Mouse (Mus musculus): ENCODE measurements around the gene Lrrn1. TPM values are rescaled to one million over a fixed set of nuclear protein-coding genes. Genes with fewer than 3 reads are reported as not detected.

Gene Lrrn1
- polyA plus RNA-seq, 1 experiment: not detected

GRCm38 (mm10) chr6:107536631-107537030, 7.1 kb downstream of the Lrrn1 start:
- TF ChIP-seq GATA1 (IDR thresholded peaks at IDR 0.05; ENCODE audit: low read length) (no peak), TAL1 (IDR thresholded peaks at IDR 0.05; ENCODE audit: low read length) (no peak)
- Histone ChIP-seq H3K27me3 (ENCODE audit: control insufficient read depth) (peaks cover 2% of the 10 kb centered on the region; the same call in 1 of the 2 replicates), H3K4me3 (replicated peaks) (no peak overlapping the region), H3K4me1 (ENCODE audit: control insufficient read depth) (no peaks in the 10 kb centered on the region), H3K36me3 (ENCODE audit: control insufficient read depth) (no peaks in the 10 kb centered on the region), H3K9me3 (ENCODE audit: control insufficient read depth, low read length) (no peaks in the 10 kb centered on the region)

DNA sequence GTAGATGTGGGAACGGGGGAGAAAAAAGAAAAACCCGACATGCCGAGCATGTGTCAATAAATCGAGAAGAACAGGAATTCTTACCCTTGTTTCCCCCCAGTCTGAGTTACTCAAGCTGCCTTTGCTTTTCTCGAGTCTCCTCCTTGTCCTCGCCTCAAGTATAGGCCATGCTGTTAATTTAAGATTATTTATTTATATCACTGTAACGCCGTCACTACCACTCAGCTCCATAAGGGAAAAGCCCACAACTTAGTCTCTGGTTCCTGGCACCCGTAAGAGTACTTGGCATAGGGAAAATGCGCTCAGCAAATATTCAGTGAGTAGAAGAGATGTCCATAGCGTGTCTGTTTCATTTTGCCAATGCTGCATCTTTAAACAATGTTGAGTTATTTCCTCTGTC, 11.7 kb downstream of the Lrrn1 start:
- Histone ChIP-seq H3K36me3 (ENCODE audit: control insufficient read depth) (no peaks in the 10 kb centered on the region), H3K27me3 (ENCODE audit: control insufficient read depth) (no peaks in the 10 kb centered on the region), H3K9me3 (ENCODE audit: control insufficient read depth, low read length) (peaks cover 3% of the 10 kb centered on the region; the same call in 1 of the 2 replicates), H3K4me1 (ENCODE audit: control insufficient read depth) (no peaks in the 10 kb centered on the region), H3K4me3 (replicated peaks) (no peak overlapping the region)
- TF ChIP-seq GATA1 (IDR thresholded peaks at IDR 0.05; ENCODE audit: low read length) (no peak), TAL1 (IDR thresholded peaks at IDR 0.05; ENCODE audit: low read length) (no peak)

- H3K4me3 ChIP-seq (replicated peaks): no peak overlapping the region
- H3K9me3 ChIP-seq (ENCODE audit: control insufficient read depth, low read length): peaks cover 3% of the 10 kb centered on the region; the same call in 1 of the 2 replicates
- H3K4me1 ChIP-seq (ENCODE audit: control insufficient read depth): no peaks in the 10 kb centered on the region
- no peaks in the 10 kb centered on the region for H3K27me3 ChIP-seq (ENCODE audit: control insufficient read depth)
- no peaks in the 10 kb centered on the region for H3K36me3 ChIP-seq (ENCODE audit: control insufficient read depth)
- no peak for TF ChIP-seq TAL1 (IDR thresholded peaks at IDR 0.05; ENCODE audit: low read length)
- no peak for TF ChIP-seq GATA1 (IDR thresholded peaks at IDR 0.05; ENCODE audit: low read length)
Measured at GRCm38 (mm10) chr6:107541918-107542317, 12.3 kb downstream of the Lrrn1 start.

GRCm38 (mm10) chr6:107546272-107546671, 16.7 kb downstream of the Lrrn1 start:
- Histone ChIP-seq H3K4me1 (ENCODE audit: control insufficient read depth) (no peaks in the 10 kb centered on the region), H3K4me3 (replicated peaks) (no peak overlapping the region), H3K36me3 (ENCODE audit: control insufficient read depth) (no peaks in the 10 kb centered on the region), H3K9me3 (ENCODE audit: control insufficient read depth, low read length) (peaks cover 3% of the 10 kb centered on the region; the same call in 1 of the 2 replicates), H3K27me3 (ENCODE audit: control insufficient read depth) (no peaks in the 10 kb centered on the region)
- no peak for TF ChIP-seq TAL1 (IDR thresholded peaks at IDR 0.05; ENCODE audit: low read length)
- TF ChIP-seq GATA1 (IDR thresholded peaks at IDR 0.05; ENCODE audit: low read length): no peak

DNA sequence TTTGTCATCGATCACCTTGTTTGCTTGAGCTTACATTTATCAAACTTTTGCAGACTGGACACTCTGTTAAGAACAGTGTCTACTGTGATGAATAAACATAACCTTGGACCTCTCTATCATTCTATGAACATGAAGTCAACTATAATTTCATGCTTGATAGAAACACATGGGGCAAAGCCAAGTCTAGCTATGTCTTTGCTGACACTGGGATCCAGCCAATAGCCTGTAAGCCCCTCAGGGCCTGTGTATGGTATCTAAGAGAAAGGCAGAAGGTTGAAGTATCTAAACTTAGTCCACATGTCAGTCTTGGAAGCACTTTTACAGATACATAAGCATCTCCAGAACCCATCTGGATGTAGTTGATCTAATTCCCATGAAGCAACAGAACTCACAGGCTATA, 22.9 kb downstream of the Lrrn1 start:
- H3K9me3 ChIP-seq (ENCODE audit: control insufficient read depth, low read length): peaks cover 6% of the 10 kb centered on the region
- H3K36me3 ChIP-seq (ENCODE audit: control insufficient read depth): no peaks in the 10 kb centered on the region
- TF ChIP-seq TAL1 (IDR thresholded peaks at IDR 0.05; ENCODE audit: low read length) (no peak), GATA1 (IDR thresholded peaks at IDR 0.05; ENCODE audit: low read length) (no peak)
- no peaks in the 10 kb centered on the region for H3K4me1 ChIP-seq (ENCODE audit: control insufficient read depth)
- H3K27me3 ChIP-seq (ENCODE audit: control insufficient read depth): no peaks in the 10 kb centered on the region
- no peak overlapping the region for H3K4me3 ChIP-seq (replicated peaks)

GRCm38 (mm10) chr6:107555364-107555763, 25.8 kb downstream of the Lrrn1 start:
- Histone ChIP-seq H3K4me3 (replicated peaks) (no peak overlapping the region), H3K4me1 (ENCODE audit: control insufficient read depth) (no peaks in the 10 kb centered on the region), H3K9me3 (ENCODE audit: control insufficient read depth, low read length) (peaks cover 6% of the 10 kb centered on the region), H3K27me3 (ENCODE audit: control insufficient read depth) (no peaks in the 10 kb centered on the region), H3K36me3 (ENCODE audit: control insufficient read depth) (no peaks in the 10 kb centered on the region)
- TF ChIP-seq GATA1 (IDR thresholded peaks at IDR 0.05; ENCODE audit: low read length): no peak
- TF ChIP-seq TAL1 (IDR thresholded peaks at IDR 0.05; ENCODE audit: low read length): no peak

GRCm38 (mm10) chr6:107556996-107557395, 27.4 kb downstream of the Lrrn1 start:
- H3K4me3 ChIP-seq (replicated peaks): no peak overlapping the region
- peaks cover 2% of the 10 kb centered on the region for H3K9me3 ChIP-seq (ENCODE audit: control insufficient read depth, low read length)
- H3K27me3 ChIP-seq (ENCODE audit: control insufficient read depth): no peaks in the 10 kb centered on the region
- TF ChIP-seq GATA1 (IDR thresholded peaks at IDR 0.05; ENCODE audit: low read length) (no peak), TAL1 (IDR thresholded peaks at IDR 0.05; ENCODE audit: low read length) (no peak)
- no peaks in the 10 kb centered on the region for H3K4me1 ChIP-seq (ENCODE audit: control insufficient read depth)
- H3K36me3 ChIP-seq (ENCODE audit: control insufficient read depth): no peaks in the 10 kb centered on the region

DNA sequence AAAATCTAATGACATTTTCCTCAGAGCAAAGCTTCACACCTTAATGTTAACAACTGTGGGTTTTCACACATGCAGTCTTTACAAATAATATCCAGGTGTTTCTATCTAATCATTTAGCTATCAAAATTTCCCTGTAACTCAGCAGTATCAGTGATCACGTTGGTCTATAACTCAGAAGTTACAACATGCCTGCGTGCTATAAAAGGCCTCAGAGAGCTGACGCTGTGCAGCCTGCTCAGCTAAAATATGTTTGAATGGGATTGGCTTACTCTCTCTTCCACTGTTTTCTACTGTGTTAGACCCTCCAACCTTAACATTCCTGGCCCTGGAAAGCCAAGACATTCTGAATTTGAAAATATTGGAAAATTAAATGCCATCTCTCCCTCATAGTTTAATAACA, 28.2 kb downstream of the Lrrn1 start:
- Histone ChIP-seq H3K27me3 (ENCODE audit: control insufficient read depth) (no peaks in the 10 kb centered on the region), H3K4me1 (ENCODE audit: control insufficient read depth) (no peaks in the 10 kb centered on the region), H3K9me3 (ENCODE audit: control insufficient read depth, low read length) (peaks cover 2% of the 10 kb centered on the region), H3K36me3 (ENCODE audit: control insufficient read depth) (no peaks in the 10 kb centered on the region), H3K4me3 (replicated peaks) (no peak overlapping the region)
- TF ChIP-seq TAL1 (IDR thresholded peaks at IDR 0.05; ENCODE audit: low read length) (no peak), GATA1 (IDR thresholded peaks at IDR 0.05; ENCODE audit: low read length) (no peak)

GRCm38 (mm10) chr6:107562255-107562654, 32.7 kb downstream of the Lrrn1 start:
- TF ChIP-seq GATA1 (IDR thresholded peaks at IDR 0.05; ENCODE audit: low read length): no peak
- no peak for TF ChIP-seq TAL1 (IDR thresholded peaks at IDR 0.05; ENCODE audit: low read length)
- Histone ChIP-seq H3K9me3 (ENCODE audit: control insufficient read depth, low read length) (peaks cover 3% of the 10 kb centered on the region), H3K4me1 (ENCODE audit: control insufficient read depth) (no peaks in the 10 kb centered on the region), H3K4me3 (replicated peaks) (no peak overlapping the region), H3K27me3 (ENCODE audit: control insufficient read depth) (no peaks in the 10 kb centered on the region), H3K36me3 (ENCODE audit: control insufficient read depth) (no peaks in the 10 kb centered on the region)

Data from erythroblast, embryonic 14.5 days (primary cell).